Mouse (Mus musculus) limb, embryonic 12.5 days (tissue): ENCODE measurements around the gene Ascl1. TPM values are rescaled to one million over a fixed set of nuclear protein-coding genes. Genes with fewer than 3 reads are reported as not detected.
A peak's percentile ranks its signal among the peaks of the same experiment; 100 is the strongest.

ENCODE experiments used
- ATAC-seq: fragments of 200-750 bp; cut with Nextera tagmentation; 2 replicates; pipeline ENCODE4 v1.8.0; 2017; ENCODE audit warnings: low read depth, moderate TSS enrichment; ENCODE audit not compliant: insufficient number of reproducible peaks, insufficient read depth, low FRiP score, low TSS enrichment
- H3K27ac ChIP-seq: fragments of 300-500 bp; sonication (generic); 2 replicates; pipeline ENCODE4 v1.5.1; 2016; ENCODE audit warnings: mild to moderate bottlenecking, moderate library complexity
- H3K27me3 ChIP-seq: fragments of 300-500 bp; sonication (generic); 2 replicates; pipeline ENCODE4 v1.6.1; 2016; ENCODE audit warnings: mild to moderate bottlenecking, moderate library complexity
- H3K36me3 ChIP-seq: fragments of 300-500 bp; sonication (generic); 2 replicates; pipeline ENCODE4 v1.6.1; 2016; ENCODE audit warnings: mild to moderate bottlenecking, moderate library complexity
- H3K4me1 ChIP-seq: fragments of 300-500 bp; sonication (generic); replicated peaks from 2 replicates; pipeline ENCODE4 v1.6.1; 2016
- H3K4me2 ChIP-seq: fragments of 300-500 bp; sonication (generic); 2 replicates; pipeline ENCODE4 v1.6.1; 2016; ENCODE audit warnings: mild to moderate bottlenecking, moderate library complexity
- H3K4me3 ChIP-seq: fragments of 300-500 bp; sonication (generic); replicated peaks from 2 replicates; pipeline ENCODE4 v1.5.1; 2016; ENCODE audit warnings: mild to moderate bottlenecking
- H3K9ac ChIP-seq: fragments of 300-500 bp; sonication (generic); replicated peaks from 2 replicates; pipeline ENCODE4 v1.6.1; 2016; ENCODE audit warnings: mild to moderate bottlenecking, moderate library complexity
- H3K9me3 ChIP-seq: fragments of 300-500 bp; sonication (generic); 2 replicates; pipeline ENCODE4 v1.6.1; 2016; ENCODE audit warnings: mild to moderate bottlenecking, moderate library complexity
- WGBS: fragments of 180-500 bp; shearing (Covaris S2); methylation state at CpG from one replicate; pipeline ENCODE4 v1.1.7; 2016; 5-methylcytosine and 5-hydroxymethylcytosine counted together
- polyA plus RNA-seq: library from polyadenylated mRNA; unstranded; fragments of >200 nt; fragmentation: Nextera tagmentation; extraction: Ambion mirVana; gene quantifications from 2 replicates; pipeline ENCODE4 v1.2.1, GENCODE M21; 2016

Gene Ascl1
- polyA plus RNA-seq, result 0.10 and 0.36 TPM in 2 replicates

DNA sequence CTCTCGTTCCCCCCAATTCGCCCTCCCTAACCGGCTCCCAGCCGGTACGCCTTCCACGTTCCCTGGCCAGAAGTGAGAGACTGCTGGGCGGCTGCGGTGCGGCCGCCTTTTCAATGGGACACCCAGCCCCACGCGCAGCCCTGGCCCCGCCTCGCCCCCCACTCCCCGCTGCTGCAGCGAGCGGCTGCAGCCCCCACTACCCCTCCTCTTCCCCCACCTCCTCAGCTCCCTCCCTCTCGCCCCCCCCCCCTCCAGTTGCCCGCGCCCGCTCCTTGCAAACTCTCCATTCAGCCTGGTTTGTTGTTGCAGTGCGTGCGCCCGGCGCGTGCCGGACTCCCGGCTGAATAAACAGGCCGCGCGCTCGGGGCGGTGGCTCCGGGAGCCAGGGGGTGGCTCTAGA lies at the start of gene Ascl1:
Ascl1 (minus strand) TSS at position 85 of the 400 bp plus-strand sequence.
- ATAC-seq, result peak; percentile 26
- Histone ChIP-seq H3K27ac (no peak within 1 kb of the TSS), H3K36me3 (no peaks in the 10 kb centered on the region), H3K9ac (peak within 1 kb of the TSS; percentile 57), H3K4me1 (peaks cover 29% of the 10 kb centered on the region), H3K9me3 (peaks cover 4% of the 10 kb centered on the region; the same call in 1 of the 2 replicates), H3K27me3 (peaks cover 88% of the 10 kb centered on the region), H3K4me2 (peak within 1 kb of the TSS; percentile 97), H3K4me3 (peak within 1 kb of the TSS; percentile 61)
- under 1% methylated on average over 29 of the region's 34 CpGs for whole genome bisulfite sequencing

- no peak for ATAC-seq
- Histone ChIP-seq H3K9ac (no peak overlapping the region), H3K27ac (no peak overlapping the region), H3K4me2 (no peak overlapping the region), H3K9me3 (no peaks in the 10 kb centered on the region), H3K4me1 (no peaks in the 10 kb centered on the region), H3K4me3 (no peak overlapping the region), H3K36me3 (no peaks in the 10 kb centered on the region), H3K27me3 (no peaks in the 10 kb centered on the region)
- WGBS, result 89% methylated on average over 1 of the region's 1 CpGs
Observed at GRCm38 (mm10) chr10:87534172-87534571, 40.7 kb upstream of the Ascl1 start.

DNA sequence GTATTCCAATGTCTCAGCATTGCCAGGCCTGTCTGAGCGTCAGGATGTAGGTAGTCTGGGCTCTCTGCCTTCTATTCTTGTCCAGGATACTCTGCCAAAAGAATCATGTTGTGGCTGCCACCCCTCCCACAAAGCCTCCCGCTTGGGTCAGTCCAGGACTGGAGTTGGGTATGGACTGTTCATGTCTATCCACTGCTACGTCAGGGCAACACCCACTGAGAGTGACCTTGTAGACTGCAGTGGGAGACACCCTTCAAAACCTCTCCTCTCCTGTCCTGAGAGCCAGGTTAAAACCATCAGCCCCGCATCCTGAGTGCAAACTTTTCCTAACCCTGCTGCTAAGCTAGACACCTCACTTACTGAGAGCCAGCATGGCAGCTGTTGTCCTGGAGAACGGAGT lies 28.2 kb upstream of the Ascl1 start, which contains the start of gene Pah:
Pah (plus strand) TSS at position 150 of the 400 bp plus-strand sequence.
- H3K27me3 ChIP-seq, result 0 out of 2 replicates have a peak, but pooled peaks cover 4% of the 10 kb centered on the region
- no peak within 1 kb of the TSS for H3K4me3 ChIP-seq
- H3K9me3 ChIP-seq, result no peaks in the 10 kb centered on the region
- no peak within 1 kb of the TSS for H3K4me2 ChIP-seq
- H3K27ac ChIP-seq, result no peak within 1 kb of the TSS
- WGBS, result 87% methylated on average over 5 of the region's 5 CpGs
- no peaks in the 10 kb centered on the region for H3K4me1 ChIP-seq
- no peaks in the 10 kb centered on the region for H3K36me3 ChIP-seq
- H3K9ac ChIP-seq, result no peak within 1 kb of the TSS
- no peak for ATAC-seq

DNA sequence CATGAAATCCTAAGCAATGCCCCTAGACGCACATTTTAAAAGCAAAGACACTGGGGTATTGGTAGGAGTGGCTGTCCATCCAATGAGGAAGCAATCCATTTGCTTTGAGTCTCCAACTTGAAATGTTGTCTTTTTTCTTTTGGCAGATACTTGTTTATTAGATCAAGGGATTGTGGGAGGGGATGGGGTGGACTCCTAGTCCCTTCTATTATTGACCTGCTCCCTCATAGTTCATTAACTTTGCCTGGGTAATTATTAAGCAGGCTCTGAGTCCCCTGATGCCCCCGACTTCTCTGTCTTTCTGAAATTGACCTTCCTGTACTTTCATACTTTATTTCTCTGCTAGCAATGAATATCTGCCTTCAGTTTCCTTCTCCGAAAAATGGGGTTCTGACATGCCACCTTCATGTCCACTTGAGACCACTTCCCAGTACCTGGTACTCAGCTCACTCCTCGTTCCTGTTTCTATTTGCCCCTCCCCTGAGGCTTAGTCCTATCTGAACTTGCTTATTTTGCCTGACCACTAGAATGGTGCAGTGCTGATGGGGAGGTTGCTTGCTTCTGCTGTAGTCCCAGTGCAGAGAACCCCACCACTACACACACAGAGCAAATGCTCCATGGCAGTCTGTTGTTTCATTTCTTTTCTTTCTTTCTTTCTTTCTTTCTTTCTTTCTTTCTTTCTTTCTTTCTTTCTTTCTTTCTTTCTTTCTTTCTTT lies 27.1 kb upstream of the Ascl1 start:
- whole genome bisulfite sequencing, result 82% methylated on average over 4 of the region's 4 CpGs
- Histone ChIP-seq H3K9me3 (no peaks in the 10 kb centered on the region), H3K4me2 (no peak overlapping the region), H3K9ac (no peak overlapping the region), H3K4me1 (no peaks in the 10 kb centered on the region), H3K27ac (no peak overlapping the region), H3K36me3 (no peaks in the 10 kb centered on the region), H3K27me3 (0 out of 2 replicates have a peak, but pooled peaks cover 4% of the 10 kb centered on the region), H3K4me3 (no peak overlapping the region)
- no peak for ATAC-seq

DNA sequence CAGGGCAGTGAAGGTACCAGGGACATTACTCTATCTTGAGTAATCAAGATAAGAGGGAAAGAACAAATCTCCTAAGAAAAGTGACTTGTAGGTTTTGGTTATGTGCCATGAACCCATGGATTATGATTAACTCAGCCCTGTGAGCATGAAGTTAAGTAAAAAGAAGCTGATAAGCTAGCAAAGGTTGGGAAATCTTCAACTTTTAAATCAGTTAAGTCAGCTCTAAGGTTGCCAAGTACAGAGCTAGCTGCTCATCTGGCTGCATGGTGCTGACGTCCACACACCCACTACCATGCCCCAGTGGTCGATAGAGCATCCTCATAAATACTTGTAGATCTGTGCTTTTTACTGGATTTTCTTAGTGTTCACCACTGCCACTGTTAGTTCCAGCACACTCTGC lies 25.1 kb upstream of the Ascl1 start:
- WGBS, result 78% methylated on average over 2 of the region's 2 CpGs
- no peak overlapping the region for H3K4me2 ChIP-seq
- no peaks in the 10 kb centered on the region for H3K9me3 ChIP-seq
- no peak overlapping the region for H3K9ac ChIP-seq
- no peak overlapping the region for H3K27ac ChIP-seq
- H3K27me3 ChIP-seq, result 0 out of 2 replicates have a peak, but pooled peaks cover 4% of the 10 kb centered on the region
- ATAC-seq, result no peak
- H3K4me3 ChIP-seq, result no peak overlapping the region
- H3K36me3 ChIP-seq, result no peaks in the 10 kb centered on the region
- no peaks in the 10 kb centered on the region for H3K4me1 ChIP-seq

GRCm38 (mm10) chr10:87513052-87513451 lies 19.6 kb upstream of the Ascl1 start:
- Histone ChIP-seq H3K27ac (no peak overlapping the region), H3K4me3 (no peak overlapping the region), H3K36me3 (no peaks in the 10 kb centered on the region), H3K9me3 (no peaks in the 10 kb centered on the region), H3K4me2 (no peak overlapping the region), H3K27me3 (no peaks in the 10 kb centered on the region), H3K4me1 (no peaks in the 10 kb centered on the region), H3K9ac (no peak overlapping the region)
- ATAC-seq, result 0 out of 2 replicates have a peak, but pooled peaks have one; percentile 37

GRCm38 (mm10) chr10:87508581-87508980 lies 15.1 kb upstream of the Ascl1 start:
- H3K27ac ChIP-seq, result no peak overlapping the region
- no peak overlapping the region for H3K4me3 ChIP-seq
- no peaks in the 10 kb centered on the region for H3K36me3 ChIP-seq
- no peak for ATAC-seq
- H3K9ac ChIP-seq, result no peak overlapping the region
- 80% methylated on average over 4 of the region's 4 CpGs for WGBS
- H3K9me3 ChIP-seq, result no peaks in the 10 kb centered on the region
- no peaks in the 10 kb centered on the region for H3K4me1 ChIP-seq
- peaks cover 9% of the 10 kb centered on the region; the same call in 1 of the 2 replicates for H3K27me3 ChIP-seq
- H3K4me2 ChIP-seq, result no peak overlapping the region

- no peaks in the 10 kb centered on the region for H3K4me1 ChIP-seq
- H3K27ac ChIP-seq, result no peak overlapping the region
- H3K36me3 ChIP-seq, result no peaks in the 10 kb centered on the region
- WGBS, result 2% methylated on average over 10 of the region's 10 CpGs
- no peak overlapping the region for H3K4me3 ChIP-seq
- no peak overlapping the region for H3K9ac ChIP-seq
- no peak for ATAC-seq
- no peak overlapping the region for H3K4me2 ChIP-seq
- H3K9me3 ChIP-seq, result no peaks in the 10 kb centered on the region
- peaks cover 55% of the 10 kb centered on the region for H3K27me3 ChIP-seq
Observed at GRCm38 (mm10) chr10:87503946-87504345, 10.5 kb upstream of the Ascl1 start.

DNA sequence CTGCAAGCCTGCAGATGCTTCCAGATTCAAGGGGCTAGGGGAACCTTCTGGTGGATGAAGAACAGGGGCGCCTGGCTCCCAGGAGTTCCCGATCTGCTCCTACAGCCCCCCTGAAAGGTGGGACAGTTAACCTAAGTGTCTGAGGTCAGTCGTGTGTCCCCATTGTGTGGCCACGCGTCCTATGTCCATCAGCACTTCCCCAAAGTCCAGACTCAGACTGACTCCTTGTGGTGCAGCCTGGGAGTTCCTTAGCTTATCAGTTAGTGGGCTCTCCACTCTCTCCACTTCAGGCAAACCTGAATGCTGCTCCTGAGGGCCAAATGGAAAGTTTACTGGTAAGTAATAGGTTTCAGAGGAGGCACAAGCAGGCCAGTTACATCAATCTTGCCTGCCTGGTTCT lies 8.8 kb upstream of the Ascl1 start:
- 19% methylated on average over 5 of the region's 5 CpGs for WGBS
- peaks cover 68% of the 10 kb centered on the region for H3K27me3 ChIP-seq
- no peak overlapping the region for H3K4me2 ChIP-seq
- no peak for ATAC-seq
- H3K4me3 ChIP-seq, result no peak overlapping the region
- H3K9ac ChIP-seq, result no peak overlapping the region
- no peaks in the 10 kb centered on the region for H3K4me1 ChIP-seq
- H3K9me3 ChIP-seq, result no peaks in the 10 kb centered on the region
- no peak overlapping the region for H3K27ac ChIP-seq
- no peaks in the 10 kb centered on the region for H3K36me3 ChIP-seq

GRCm38 (mm10) chr10:87501659-87502042 lies 8.2 kb upstream of the Ascl1 start:
- Histone ChIP-seq H3K4me2 (no peak overlapping the region), H3K27me3 (peaks cover 72% of the 10 kb centered on the region), H3K9ac (no peak overlapping the region), H3K27ac (no peak overlapping the region), H3K9me3 (no peaks in the 10 kb centered on the region), H3K4me3 (no peak overlapping the region), H3K4me1 (no peaks in the 10 kb centered on the region), H3K36me3 (no peaks in the 10 kb centered on the region)
- WGBS, result 12% methylated on average over 7 of the region's 7 CpGs
- no peak for ATAC-seq

- WGBS, result 14% methylated on average over 20 of the region's 20 CpGs
Observed at GRCm38 (mm10) chr10:87500926-87501658, 7.6 kb upstream of the Ascl1 start.

More at GRCm38 (mm10) chr10:87500926-87501658, 7.6 kb upstream of the Ascl1 start:
- ATAC-seq, result no peak
- Histone ChIP-seq H3K9me3 (peaks cover 1% of the 10 kb centered on the region; the same call in 1 of the 2 replicates), H3K27me3 (peaks cover 75% of the 10 kb centered on the region), H3K27ac (no peak overlapping the region), H3K4me3 (no peak overlapping the region), H3K4me1 (no peaks in the 10 kb centered on the region), H3K36me3 (no peaks in the 10 kb centered on the region), H3K4me2 (no peak overlapping the region; the same call in 1 of the 2 replicates), H3K9ac (no peak overlapping the region)
